Mouse (Mus musculus) neutrophil, adult 65 days (primary cell): ENCODE results near the gene Dcp1a. TPM values are rescaled to one million over a fixed set of nuclear protein-coding genes. Genes with fewer than 3 reads are reported as not detected.

ENCODE experiments used
- total RNA-seq: library from RNA; stranded (reverse); gene quantifications from 2 replicates; pipeline ENCODE4 v1.2.4, GENCODE M21; 2023

Gene Dcp1a
- total RNA-seq, result 30.1 and 36.9 TPM in 2 replicates

GRCm38 (mm10) chr14:30479361-30479948, at the start of gene Dcp1a:
Gene Dcp1a (plus strand): TSS chr14:30479535.

GRCm38 (mm10) chr14:30491342-30491741, 12.0 kb downstream of the Dcp1a start, which contains the start of gene Cacna1d:
Gene Cacna1d (minus strand): TSS chr14:30491455.

DNA sequence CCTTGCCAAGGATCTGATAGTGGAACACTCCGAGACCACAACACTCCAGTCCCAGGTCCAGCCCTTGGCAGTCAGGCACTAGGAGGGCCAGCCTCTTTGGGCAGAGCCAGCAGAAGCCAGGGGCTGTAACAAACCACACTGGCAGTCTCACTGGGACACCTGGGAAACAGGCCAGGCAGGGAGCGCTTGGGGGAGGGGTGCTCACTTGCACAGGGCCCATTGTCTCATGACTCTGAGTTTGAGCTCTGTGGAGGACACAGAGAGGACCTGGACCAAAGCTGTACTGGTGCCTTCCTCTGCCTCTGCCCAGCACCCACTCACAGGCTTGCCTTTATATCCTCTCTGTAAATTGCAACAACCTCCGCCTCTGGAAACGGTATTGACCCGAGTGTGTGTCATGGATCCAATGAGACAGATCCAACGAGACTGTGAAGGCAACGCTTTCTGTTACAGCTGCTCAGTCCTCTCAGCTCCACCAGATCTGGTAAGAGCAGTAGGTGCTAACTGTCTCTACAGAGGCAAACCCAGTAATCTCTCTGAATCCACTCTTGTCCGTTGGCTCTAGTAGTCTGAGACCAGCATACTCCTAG, 68.9 kb downstream of the Dcp1a start, which contains the start of gene Tkt:
TSS of gene Tkt (plus strand) at position 229 of the 590 bp plus-strand sequence.

Other genes starting within 250 kb of the Dcp1a start
- 1.1 and 3.4 TPM in 2 replicates for gene Cacna1d, start 11.9 kb downstream of the Dcp1a start, total RNA-seq
- 1,152 and 1,273 TPM in 2 replicates for gene Tkt, start 68.8 kb downstream of the Dcp1a start, total RNA-seq
- 603 and 666 TPM in 2 replicates for gene Prkcd, start 146.7 kb downstream of the Dcp1a start, total RNA-seq
- gene Rft1, start 174.8 kb downstream of the Dcp1a start, total RNA-seq, result 5.4 and 6.4 TPM in 2 replicates
- 11.6 and 15.1 TPM in 2 replicates for gene Sfmbt1, start 235.3 kb downstream of the Dcp1a start, total RNA-seq